Mouse (Mus musculus): ENCODE results near the gene Ccdc96. TPM values are rescaled to one million over a fixed set of nuclear protein-coding genes. Genes with fewer than 3 reads are reported as not detected.

Ccdc96 gene
- total RNA-seq (2022): 1 to 10 TPM in 3 of 4 experiments, under 1 TPM in 1; 0.87 to 1.7 (median 1.2) TPM

DNA sequence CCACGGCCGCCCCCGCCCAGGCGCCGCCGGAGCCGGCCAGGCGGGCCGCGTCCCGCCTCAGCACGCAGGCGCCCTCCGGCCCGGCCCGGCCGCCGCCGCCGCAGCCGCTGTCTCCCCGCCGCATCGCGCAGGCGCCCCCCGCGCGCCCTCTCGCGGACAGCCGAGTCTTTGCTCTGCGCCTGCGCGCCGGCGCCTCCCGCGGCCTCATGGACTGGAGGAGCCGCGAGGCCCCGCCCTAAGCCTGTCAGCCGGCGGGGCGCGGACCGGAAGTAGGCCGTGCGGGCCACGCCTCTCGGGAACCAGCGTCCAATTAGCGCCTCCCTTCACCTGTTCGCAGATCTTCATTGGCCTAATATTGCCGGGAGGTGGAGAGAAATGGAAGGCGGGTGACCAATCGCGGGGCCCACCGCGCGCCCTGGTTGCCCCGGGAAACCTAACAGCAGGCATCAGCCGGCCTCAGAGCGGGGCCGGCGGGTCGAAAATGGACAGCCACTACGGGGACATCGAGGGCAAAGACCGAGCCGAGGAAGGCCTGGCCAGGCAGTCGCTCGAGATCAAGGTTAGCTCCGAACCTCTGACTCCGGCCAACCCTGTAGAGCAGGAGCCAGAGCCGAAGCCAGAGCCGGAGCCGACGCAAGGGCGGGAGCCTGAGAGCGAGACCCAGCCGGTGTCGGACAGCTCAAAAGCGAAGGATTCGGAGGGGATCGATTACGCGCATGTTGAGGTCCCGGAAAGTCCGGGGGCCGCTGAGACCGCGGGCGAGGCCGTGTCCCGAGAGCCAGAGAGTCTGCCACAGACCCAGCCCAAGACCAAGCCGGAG is at the start of gene Ccdc96, which contains the start of gene Tada2b:
TSS of gene Ccdc96 (plus strand) at position 418 of the 820 bp plus-strand sequence.
TSS of gene Tada2b (minus strand) at position 115 of the 820 bp plus-strand sequence.
- peak; percentile 98 for DNase-seq (ENCODE audit: low spot score in 2 of 2)

DNA sequence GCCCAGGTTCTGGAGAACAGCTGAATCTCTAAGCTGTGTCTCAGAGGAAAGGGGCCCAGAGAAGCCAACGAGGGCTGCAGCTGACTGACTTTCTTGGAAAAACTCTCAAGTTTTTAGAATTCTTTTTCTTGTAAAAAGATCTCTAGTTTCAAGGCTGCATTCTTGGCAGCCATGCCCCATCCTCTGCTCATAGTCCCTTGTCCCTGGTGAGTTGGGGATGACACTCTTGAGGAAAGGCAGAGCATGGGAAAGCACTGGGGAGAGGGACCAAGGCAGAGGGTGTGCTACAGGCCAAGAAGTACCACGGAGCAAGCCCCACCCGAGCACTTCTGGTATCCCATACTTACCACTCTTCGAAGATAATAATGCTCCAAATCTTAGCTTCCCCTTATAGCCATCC is 47.5 kb upstream of the Ccdc96 start:
- DNase-seq (ENCODE audit: low spot score in 2 of 2): no peak

DNA sequence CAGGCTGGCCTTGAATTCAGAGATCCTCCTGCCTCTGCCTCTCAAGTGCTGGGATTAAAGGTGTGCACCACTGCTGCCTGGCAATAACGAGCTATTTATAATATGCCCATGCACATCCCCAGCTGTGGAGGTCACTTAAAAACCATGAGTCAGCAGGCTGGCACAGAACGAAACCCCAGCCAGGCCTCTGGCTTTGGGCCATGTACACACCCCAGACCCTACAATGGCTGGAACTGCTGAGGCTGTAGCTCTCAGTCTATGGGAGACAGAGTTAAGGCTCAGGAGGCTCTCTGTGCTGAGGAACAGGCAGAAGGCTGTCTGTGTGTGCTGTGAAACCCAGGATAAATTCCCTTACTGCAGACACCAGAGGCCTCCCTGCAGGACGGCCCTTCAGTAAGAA is 43.6 kb upstream of the Ccdc96 start:
- DNase-seq (ENCODE audit: low spot score in 2 of 2): no peak

DNA sequence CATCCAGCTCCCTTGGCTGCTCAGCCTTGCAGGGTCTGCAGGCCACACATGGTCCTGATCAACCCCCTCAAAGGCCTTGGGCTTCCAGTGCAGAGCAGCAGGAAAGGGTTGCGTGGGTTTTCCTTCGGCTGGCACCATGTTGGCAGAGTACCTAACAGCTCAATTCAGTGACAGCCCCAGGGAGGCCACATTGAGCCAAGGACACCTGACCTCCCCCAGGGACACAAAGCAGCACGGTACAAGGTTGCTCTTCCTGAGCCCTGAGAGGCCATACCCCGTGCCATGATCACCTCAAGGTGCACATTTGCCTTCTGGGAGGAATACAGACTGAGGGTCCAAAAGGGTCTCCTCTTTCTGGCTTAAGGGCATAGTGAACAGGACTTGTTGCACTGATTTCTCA is 39.8 kb upstream of the Ccdc96 start:
- no peak for DNase-seq (ENCODE audit: low spot score in 2 of 2)

DNA sequence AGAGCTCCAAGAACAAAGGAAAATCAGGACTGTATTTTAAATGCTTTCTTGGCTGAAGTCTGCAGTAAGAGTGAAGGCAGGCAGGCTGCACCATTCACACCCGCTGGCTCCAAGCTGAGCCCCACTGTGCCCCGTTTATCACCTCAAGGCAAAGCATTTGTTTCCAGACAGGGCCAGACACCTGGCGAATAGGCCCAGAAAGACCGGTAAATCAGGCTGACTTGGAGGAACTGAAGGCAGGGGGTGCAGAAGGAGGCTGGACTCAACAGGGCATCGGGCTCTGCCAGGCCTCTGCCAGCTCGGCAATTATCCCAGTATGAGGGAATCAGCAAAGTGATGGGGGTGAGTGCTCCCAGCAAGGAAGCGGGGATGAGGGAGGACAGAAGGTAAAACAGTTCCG is 39.4 kb upstream of the Ccdc96 start:
- DNase-seq (ENCODE audit: low spot score in 2 of 2): no peak

DNA sequence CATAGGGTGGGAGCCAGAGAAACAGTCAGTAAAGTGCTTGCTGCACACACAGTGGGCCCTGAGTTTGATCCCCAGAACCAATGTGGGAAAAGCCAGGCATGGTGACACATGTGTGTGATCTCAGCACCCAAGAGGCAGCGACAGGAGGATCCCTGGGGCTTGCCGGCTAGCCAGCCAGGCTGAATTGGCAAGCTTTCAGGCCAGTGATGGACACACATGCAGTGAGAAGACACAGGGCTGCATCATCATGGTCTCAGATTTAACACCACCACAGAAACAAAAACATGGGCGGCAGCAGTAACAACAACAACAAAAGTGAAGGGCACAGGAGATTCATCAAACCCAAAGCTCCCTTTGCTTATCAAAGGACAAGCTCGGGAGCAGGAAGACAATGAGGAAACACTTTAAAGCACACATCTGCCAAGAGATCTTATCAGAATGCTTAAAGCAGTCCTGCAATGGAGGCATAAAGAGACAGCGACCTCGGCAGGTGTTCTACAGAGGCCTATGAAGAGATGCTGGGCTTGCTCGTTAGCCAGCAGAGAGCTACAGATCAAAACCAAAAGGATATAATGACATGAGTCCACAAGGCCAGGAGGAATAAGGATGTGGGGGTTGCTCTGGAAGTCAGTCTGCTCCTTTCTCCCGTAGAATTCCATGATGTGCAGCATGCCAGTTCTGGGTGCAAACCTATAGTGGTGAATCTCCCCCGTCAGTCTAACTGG is 38.1 kb upstream of the Ccdc96 start:
- no peak for DNase-seq (ENCODE audit: low spot score in 2 of 2)

DNA sequence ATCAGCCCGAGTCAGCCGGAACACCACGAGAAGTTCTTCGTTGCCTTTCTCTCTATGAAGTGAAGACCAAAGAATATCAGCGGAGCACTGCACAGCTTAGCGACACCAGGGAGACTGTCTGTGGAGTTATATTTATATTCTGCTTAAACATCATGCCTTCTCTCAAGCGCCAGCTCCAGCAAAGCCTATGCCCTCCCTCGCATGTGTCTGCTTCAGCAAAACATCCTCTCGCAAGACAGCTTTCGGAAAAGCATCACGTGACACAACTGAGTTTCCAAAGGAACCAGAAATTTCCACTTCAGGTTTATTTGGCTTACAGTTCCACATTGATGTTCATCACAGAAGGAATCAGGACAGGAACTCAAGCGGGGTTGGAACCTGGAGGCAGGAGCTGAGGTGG is 36.5 kb upstream of the Ccdc96 start:
- DNase-seq (ENCODE audit: low spot score in 2 of 2): no peak

DNA sequence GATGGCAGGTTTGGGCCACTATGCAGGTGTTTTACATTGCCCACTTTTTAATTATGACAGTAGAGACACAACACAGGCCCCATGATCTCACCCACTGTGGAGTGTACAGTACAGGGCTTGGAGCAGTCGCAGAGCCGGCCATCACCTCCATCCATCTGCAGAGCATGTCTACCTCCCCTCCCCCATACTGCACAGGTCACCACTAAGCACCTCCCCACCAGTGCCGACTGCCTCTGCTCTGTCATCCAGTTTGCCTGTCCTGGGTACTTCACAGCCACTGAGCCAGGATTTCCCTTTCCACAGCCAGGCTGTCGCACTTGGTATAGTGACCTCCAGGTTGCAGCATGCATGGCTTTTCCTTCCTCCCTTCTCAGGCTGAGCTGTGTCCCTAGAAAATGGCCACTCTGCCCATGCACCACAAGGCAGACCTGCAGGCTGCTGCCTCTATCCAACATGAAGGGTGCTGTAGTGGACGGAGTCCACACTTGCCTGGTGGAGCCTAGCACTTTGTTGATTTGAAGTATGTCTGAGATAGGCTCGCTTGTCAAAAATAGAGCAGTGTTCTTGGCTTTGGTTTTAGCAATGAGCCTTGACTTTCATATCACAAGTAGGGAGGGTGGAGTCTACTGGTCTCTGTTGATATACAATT is 34.6 kb upstream of the Ccdc96 start:
- DNase-seq (ENCODE audit: low spot score in 2 of 2): no peak

DNA sequence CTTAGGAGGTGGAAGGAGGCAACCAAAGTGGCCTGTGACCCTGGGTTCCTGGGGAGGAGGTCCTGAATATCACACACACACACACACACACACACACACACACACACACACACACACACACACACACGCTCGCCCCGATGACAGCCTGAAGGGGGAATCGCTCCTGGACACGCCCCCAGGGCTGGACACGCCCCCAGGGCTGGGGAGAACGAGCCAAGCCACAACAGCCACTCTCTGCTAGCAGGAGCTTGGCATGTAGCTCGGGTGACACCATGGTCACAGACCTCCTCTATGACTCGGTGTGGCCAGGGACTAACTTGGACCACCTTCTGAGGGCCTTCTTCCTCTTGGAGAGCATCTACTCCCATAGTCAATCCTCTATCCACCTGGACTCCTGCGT is 33.3 kb upstream of the Ccdc96 start:
- DNase-seq (ENCODE audit: low spot score in 2 of 2): no peak

DNA sequence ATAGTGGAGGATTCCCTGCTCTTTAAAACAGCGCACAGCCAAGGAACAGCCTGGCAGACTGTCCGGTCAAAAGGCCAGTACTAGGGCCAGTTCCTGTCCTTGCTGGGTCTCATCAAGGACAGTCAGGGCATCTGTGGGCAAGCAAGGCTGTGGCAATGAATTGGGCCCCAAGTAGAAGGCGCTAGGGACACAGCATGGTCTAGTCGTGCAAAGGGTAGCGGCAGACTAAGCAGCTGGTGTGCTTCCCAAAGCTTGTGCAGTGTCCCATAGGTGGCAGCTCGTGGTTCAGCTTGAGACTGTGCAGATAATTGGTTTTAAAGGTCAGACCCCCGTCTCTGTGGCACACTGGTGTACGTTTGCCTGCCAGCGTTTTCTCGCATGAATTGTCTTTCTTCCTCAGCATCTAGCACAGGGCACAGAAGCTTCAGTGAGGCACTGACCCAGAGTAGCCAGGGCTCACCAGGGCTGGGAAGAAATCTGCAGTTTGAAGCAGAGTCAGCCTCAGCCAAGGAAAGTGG is 32.5 kb upstream of the Ccdc96 start:
- DNase-seq (ENCODE audit: low spot score in 2 of 2): no peak

DNA sequence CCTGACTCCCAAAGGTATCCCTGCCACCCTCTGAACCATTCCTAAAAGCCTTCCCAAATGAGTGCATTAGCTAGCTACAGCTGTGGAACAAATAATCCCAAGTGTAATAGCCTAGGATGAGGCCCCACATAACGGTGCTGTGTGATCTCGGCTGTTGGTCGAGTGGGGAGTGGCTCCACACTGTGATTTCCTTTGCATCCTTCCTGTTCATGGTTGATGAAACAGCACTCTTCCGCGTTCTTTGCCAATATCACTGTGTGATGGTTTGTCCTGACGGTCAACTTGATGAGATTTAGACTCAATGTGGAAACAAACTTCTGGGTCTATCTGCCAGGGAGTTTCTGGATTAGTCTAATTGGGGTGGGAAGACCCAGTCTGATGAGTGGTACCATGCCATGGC is 31.6 kb upstream of the Ccdc96 start:
- DNase-seq (ENCODE audit: low spot score in 2 of 2): no peak

DNA sequence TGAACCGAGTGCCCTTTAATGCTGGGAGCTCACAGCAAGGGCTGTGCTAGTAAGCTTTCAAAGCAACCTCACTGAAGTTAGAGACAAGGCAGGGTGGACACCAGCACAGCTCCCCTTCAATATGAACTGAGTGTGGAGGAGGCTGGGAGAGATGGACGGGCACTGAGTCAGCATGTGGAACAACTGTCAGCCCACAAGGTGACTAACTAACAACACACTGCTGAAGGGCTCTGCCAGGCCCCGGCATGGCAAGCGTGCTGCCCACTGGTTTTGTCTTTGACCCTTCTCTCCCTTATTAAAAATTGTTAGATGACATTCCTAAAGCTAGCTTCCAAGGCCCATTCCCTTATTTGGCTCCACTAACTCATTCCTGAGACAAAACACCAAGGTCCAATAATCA is 26.7 kb upstream of the Ccdc96 start:
- no peak for DNase-seq (ENCODE audit: low spot score in 2 of 2)

DNA sequence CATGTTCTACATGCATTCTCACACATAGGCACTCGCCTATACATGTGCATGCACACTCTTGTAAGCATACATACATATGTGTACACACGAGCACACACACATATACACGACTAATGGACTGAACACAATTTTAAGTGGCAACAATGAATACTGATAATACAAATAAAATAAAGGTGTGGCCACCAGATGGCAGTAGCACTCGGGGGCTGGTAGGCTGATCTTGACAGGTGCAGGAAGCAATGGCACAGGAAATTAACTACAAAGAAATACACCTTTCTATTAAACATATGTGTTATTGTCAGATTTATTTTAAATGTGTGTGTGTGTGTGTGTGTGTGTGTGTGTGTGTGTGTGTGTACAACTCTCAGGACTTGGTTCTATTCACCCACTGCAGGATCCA is 25.5 kb upstream of the Ccdc96 start:
- no peak for DNase-seq (ENCODE audit: low spot score in 2 of 2)

DNA sequence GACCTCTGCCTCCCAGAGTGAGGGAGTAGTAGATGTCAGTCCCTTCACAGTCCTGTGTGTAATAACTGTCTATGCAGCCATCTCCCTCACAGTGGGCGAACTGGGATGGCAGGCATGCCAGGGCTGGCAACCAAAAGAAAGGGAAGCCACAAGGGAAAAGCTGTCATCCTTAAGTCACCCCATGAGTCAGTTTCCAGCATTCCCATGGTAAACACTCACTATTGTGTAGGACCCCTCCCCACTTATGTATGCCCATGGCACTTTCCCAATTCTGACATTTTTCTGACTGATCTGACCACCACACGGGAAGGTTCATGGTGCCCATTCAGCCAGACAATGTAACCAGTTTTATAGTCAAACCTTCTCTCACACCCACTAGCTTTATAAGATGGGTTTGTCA is 23.7 kb upstream of the Ccdc96 start:
- DNase-seq (ENCODE audit: low spot score in 2 of 2): no peak

DNA sequence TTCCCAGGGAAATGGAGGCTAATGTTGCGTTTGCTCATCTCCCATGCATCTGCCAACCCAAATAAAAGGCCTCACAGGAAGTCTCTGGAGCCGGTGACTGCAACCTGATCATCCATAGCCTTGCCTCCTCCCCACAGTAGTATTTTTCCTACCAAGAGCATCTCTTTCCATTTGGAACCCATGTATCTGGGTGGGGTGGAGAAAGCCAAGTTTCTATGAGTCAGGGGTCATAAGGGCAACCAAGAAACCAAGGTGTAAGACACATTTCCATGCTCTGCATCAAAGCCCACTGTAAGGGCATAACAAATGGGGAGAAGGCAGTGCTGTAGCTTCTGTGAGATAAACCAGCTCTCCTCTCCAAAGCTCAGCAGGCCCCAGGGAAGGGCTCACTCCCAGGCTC is 23.2 kb upstream of the Ccdc96 start:
- DNase-seq (ENCODE audit: low spot score in 2 of 2): no peak

DNA sequence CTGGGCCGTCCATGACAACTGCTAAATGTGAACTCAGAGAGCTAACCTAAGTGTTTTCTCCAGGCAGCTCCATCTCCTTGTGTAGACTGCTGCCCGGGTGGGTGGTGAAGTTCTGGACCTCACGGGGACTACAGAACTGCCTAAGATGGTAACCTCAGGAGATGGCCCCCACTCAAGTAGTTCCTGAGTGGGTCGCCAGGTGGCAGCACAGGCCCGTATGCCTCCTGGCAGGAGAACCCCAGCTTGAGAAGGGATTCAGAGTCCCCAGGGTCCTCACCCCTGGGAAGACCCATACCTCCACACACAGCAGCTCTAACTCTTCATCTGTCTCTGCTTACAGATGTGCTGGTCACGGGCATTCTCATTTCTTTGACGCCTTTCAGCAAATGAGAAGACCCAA is 21.6 kb upstream of the Ccdc96 start:
- peak in 1 of 2 experiments; percentile 80 for DNase-seq (ENCODE audit: low spot score in 2 of 2)

DNA sequence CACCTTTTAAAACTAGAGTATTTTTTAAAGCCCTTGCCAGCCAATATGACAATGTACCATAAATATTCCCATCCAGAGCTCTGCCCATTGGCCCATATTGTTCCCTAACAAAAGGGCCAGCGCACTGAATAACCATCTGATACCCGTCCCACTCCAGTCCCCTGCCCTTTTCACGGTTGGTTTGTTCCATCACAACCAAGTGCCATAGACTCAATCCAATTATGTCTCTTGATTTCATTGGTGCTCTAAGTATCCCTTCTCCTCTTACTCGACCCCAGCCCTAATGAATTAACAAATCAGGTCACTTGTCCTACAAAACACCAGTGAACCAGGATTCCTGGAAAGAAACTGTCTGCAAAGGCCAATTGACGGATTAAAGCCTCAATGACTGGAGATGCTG is 21.0 kb upstream of the Ccdc96 start:
- no peak for DNase-seq (ENCODE audit: low spot score in 2 of 2)

DNA sequence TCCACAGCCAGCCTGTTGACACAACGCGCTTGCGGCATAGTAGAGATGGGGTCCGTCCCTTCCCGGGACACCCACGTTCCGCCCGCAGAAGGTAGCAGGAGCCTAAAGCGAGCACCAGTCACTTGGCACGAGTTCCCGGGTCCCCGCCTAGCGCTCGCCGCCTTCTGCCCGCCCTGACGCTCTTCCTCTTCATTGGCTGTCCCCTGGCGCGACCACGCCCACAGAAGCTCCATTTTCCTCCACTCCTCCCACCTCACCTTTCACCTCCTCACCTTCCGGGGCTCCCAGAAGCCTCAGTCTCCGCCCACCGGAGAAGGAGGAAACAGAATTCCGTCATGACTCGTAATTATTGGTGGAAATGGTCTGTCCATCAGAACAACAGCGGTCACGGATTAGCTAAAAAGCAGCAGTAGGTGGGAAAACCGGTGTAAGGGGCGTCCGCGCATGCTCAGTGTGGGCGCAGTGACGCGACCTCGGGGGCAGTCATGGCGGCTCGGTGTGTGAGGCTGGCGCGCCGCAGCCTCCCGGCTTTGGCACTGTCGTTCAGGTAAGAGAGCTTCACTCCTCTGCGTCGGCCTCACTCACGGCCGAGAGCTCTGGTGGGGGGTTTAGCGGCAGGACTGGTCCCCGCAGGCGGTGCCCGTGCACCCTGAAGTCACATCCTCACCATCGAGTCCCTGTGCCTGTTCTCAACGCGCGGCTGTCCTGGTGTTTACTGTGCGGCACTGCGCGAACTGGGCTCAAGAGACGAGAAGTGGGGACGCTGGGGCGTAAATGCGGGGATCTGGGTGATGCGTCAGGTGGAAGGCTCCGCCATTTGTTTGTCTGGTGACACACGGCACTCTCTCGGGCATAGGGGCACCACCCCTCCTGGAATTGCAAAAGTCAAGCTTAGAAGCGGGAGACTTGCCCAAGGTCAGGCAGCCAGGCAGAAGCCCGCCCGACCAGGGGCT is 19.4 kb upstream of the Ccdc96 start, which contains the start of gene Grpel1:
TSS of gene Grpel1 (plus strand) at position 290 of the 953 bp plus-strand sequence.
- DNase-seq (ENCODE audit: low spot score in 2 of 2): peak; percentile 98 to 100

DNA sequence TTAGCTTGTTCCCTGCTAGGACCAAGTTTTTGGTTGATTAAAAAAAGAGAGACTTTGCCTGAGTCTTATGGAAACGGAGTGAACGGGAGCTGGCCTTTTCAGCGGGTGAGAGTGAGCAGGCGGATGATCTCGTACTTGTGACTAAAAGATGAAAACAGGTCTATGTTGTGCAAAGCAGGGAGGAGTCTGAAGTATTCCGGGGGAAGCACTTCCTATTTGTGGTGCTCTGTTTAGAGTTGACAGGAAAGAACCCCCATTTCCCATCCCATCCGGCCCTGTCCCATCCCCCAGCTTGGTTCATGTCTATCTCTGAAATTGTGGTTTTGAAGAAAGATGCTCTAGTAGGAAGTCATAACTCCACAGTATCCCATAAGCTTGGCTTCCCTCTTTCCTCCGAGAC is 18.5 kb upstream of the Ccdc96 start:
- no peak for DNase-seq (ENCODE audit: low spot score in 2 of 2)

DNA sequence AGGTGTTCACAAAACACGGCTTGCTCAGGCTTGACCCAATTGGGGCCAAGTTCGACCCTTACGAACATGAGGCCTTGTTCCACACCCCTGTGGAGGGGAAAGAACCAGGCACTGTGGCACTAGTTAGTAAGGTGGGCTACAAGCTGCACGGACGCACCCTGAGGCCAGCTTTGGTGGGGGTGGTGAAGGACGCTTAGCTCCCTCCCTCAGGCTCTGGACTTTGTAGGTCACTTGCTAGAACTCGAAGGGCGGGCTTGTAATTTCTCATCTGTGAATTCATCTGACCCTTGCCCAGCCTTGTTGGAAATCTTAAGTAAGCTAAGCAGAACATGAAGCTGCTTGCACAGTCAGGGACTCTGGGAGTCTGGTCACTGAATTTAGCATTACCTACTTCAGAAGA is 13.2 kb upstream of the Ccdc96 start:
- no peak for DNase-seq (ENCODE audit: low spot score in 2 of 2)
